Mouse (Mus musculus) kidney, embryonic 15.5 days (tissue): ENCODE results near the gene Mertk. TPM values are rescaled to one million over a fixed set of nuclear protein-coding genes. Genes with fewer than 3 reads are reported as not detected.

ENCODE experiments used
- ATAC-seq: fragments of 200-750 bp; cut with Nextera tagmentation; replicated peaks from 2 replicates; pipeline ENCODE4 v1.8.0; 2017; ENCODE audit warnings: moderate TSS enrichment; ENCODE audit not compliant: low FRiP score
- H3K27ac ChIP-seq: fragments of 300-500 bp; sonication (generic); 2 replicates; pipeline ENCODE4 v1.5.1; 2015; ENCODE audit warnings: mild to moderate bottlenecking, inconsistent platforms
- H3K27me3 ChIP-seq: fragments of 300-500 bp; sonication (generic); 2 replicates; pipeline ENCODE4 v1.6.1; 2015; ENCODE audit warnings: inconsistent platforms
- H3K36me3 ChIP-seq: fragments of 300-500 bp; sonication (generic); 2 replicates; pipeline ENCODE4 v1.6.1; 2015; ENCODE audit warnings: inconsistent platforms
- H3K4me1 ChIP-seq: fragments of 300-500 bp; sonication (generic); 2 replicates; pipeline ENCODE4 v1.6.1; 2015; ENCODE audit warnings: inconsistent platforms
- H3K4me2 ChIP-seq: fragments of 300-500 bp; sonication (generic); 2 replicates; pipeline ENCODE4 v1.6.1; 2015; ENCODE audit warnings: moderate library complexity, mild to moderate bottlenecking, inconsistent platforms
- H3K4me3 ChIP-seq: fragments of 300-500 bp; sonication (generic); replicated peaks from 2 replicates; pipeline ENCODE4 v1.5.1; 2015; ENCODE audit warnings: mild to moderate bottlenecking, inconsistent platforms
- H3K9ac ChIP-seq: fragments of 300-500 bp; sonication (generic); 2 replicates; pipeline ENCODE4 v1.6.1; 2015; ENCODE audit warnings: mild to moderate bottlenecking, inconsistent platforms
- H3K9me3 ChIP-seq: fragments of 300-500 bp; sonication (generic); replicated peaks from 2 replicates; pipeline ENCODE4 v1.6.1; 2016; ENCODE audit warnings: inconsistent platforms
- WGBS: fragments of 180-500 bp; shearing (Covaris S2); methylation state at CpG from one replicate; pipeline ENCODE4 v1.1.7; 2015; ENCODE audit warnings: mixed read lengths; 5-methylcytosine and 5-hydroxymethylcytosine counted together
- polyA plus RNA-seq: library from polyadenylated mRNA; unstranded; fragments of >200 nt; fragmentation: Nextera tagmentation; extraction: Ambion mirVana; gene quantifications from 2 replicates; pipeline ENCODE4 v1.2.1, GENCODE M21; 2015

The Mertk gene
- polyA plus RNA-seq, 1 experiment from 2014 or later: 11.7 TPM

GRCm38 (mm10) chr2:128771750-128772338 is 73.1 kb downstream of the Mertk start:
- ATAC-seq: no peak
- no peaks in the 10 kb centered on the region for H3K27me3 ChIP-seq
- 94% methylated on average over 7 of the region's 7 CpGs for WGBS
- no peak overlapping the region for H3K4me2 ChIP-seq
- no peak overlapping the region for H3K4me3 ChIP-seq
- H3K27ac ChIP-seq: no peak overlapping the region
- H3K9ac ChIP-seq: no peak overlapping the region
- H3K36me3 ChIP-seq: peaks cover 27% of the 10 kb centered on the region
- H3K9me3 ChIP-seq: no peaks in the 10 kb centered on the region
- no peaks in the 10 kb centered on the region for H3K4me1 ChIP-seq

- peaks cover 41% of the 10 kb centered on the region for H3K36me3 ChIP-seq
- WGBS: 89% methylated on average over 5 of the region's 5 CpGs
- H3K4me2 ChIP-seq: no peak overlapping the region
- no peaks in the 10 kb centered on the region for H3K27me3 ChIP-seq
- H3K4me1 ChIP-seq: no peaks in the 10 kb centered on the region
- no peak overlapping the region for H3K27ac ChIP-seq
- no peak for ATAC-seq
- no peak overlapping the region for H3K4me3 ChIP-seq
- H3K9me3 ChIP-seq: no peaks in the 10 kb centered on the region
- no peak overlapping the region for H3K9ac ChIP-seq
Observed at GRCm38 (mm10) chr2:128782231-128782630, 83.5 kb downstream of the Mertk start.

GRCm38 (mm10) chr2:128783660-128784345 is 85.0 kb downstream of the Mertk start:
- H3K9me3 ChIP-seq: no peaks in the 10 kb centered on the region
- H3K4me2 ChIP-seq: no peak overlapping the region
- WGBS: 76% methylated on average over 10 of the region's 10 CpGs
- no peak overlapping the region for H3K9ac ChIP-seq
- H3K4me1 ChIP-seq: no peaks in the 10 kb centered on the region
- peaks cover 36% of the 10 kb centered on the region for H3K36me3 ChIP-seq
- H3K27ac ChIP-seq: no peak overlapping the region
- ATAC-seq: 0 out of 2 replicates have a peak, but pooled peaks have one; percentile 9
- H3K27me3 ChIP-seq: no peaks in the 10 kb centered on the region
- H3K4me3 ChIP-seq: no peak overlapping the region

- no peaks in the 10 kb centered on the region for H3K4me1 ChIP-seq
- peaks cover 30% of the 10 kb centered on the region for H3K36me3 ChIP-seq
- ATAC-seq: no peak
- H3K9me3 ChIP-seq: no peaks in the 10 kb centered on the region
- no peak overlapping the region for H3K9ac ChIP-seq
- 92% methylated on average over 7 of the region's 7 CpGs for WGBS
- no peak overlapping the region for H3K27ac ChIP-seq
- H3K4me2 ChIP-seq: no peak overlapping the region
- H3K4me3 ChIP-seq: no peak overlapping the region
- no peaks in the 10 kb centered on the region for H3K27me3 ChIP-seq
Observed at GRCm38 (mm10) chr2:128784814-128785213, 86.1 kb downstream of the Mertk start.

GRCm38 (mm10) chr2:128786341-128786740 is 87.6 kb downstream of the Mertk start:
- no peak for ATAC-seq
- Histone ChIP-seq H3K4me1 (no peaks in the 10 kb centered on the region), H3K36me3 (peaks cover 31% of the 10 kb centered on the region), H3K4me2 (no peak overlapping the region), H3K9me3 (no peaks in the 10 kb centered on the region), H3K27me3 (no peaks in the 10 kb centered on the region), H3K4me3 (no peak overlapping the region), H3K9ac (no peak overlapping the region), H3K27ac (no peak overlapping the region)
- 88% methylated on average over 5 of the region's 5 CpGs for WGBS

- H3K36me3 ChIP-seq: peaks cover 32% of the 10 kb centered on the region
- H3K4me3 ChIP-seq: no peak overlapping the region
- H3K9me3 ChIP-seq: no peaks in the 10 kb centered on the region
- H3K27me3 ChIP-seq: no peaks in the 10 kb centered on the region
- no peak for ATAC-seq
- no peak overlapping the region for H3K4me2 ChIP-seq
- no peak overlapping the region for H3K9ac ChIP-seq
- 59% methylated on average over 1 of the region's 1 CpGs for WGBS
- H3K27ac ChIP-seq: no peak overlapping the region
- H3K4me1 ChIP-seq: no peaks in the 10 kb centered on the region
Observed at GRCm38 (mm10) chr2:128786795-128787194, 88.0 kb downstream of the Mertk start.

GRCm38 (mm10) chr2:128787805-128788204 is 89.0 kb downstream of the Mertk start:
- no peaks in the 10 kb centered on the region for H3K4me1 ChIP-seq
- H3K9me3 ChIP-seq: no peaks in the 10 kb centered on the region
- H3K4me2 ChIP-seq: no peak overlapping the region
- H3K9ac ChIP-seq: no peak overlapping the region
- peaks cover 39% of the 10 kb centered on the region for H3K36me3 ChIP-seq
- no peaks in the 10 kb centered on the region for H3K27me3 ChIP-seq
- H3K27ac ChIP-seq: no peak overlapping the region
- whole genome bisulfite sequencing: 91% methylated on average over 3 of the region's 3 CpGs
- ATAC-seq: no peak
- no peak overlapping the region for H3K4me3 ChIP-seq

GRCm38 (mm10) chr2:128790875-128791614 is 92.3 kb downstream of the Mertk start:
- H3K9ac ChIP-seq: no peak overlapping the region
- H3K4me1 ChIP-seq: no peaks in the 10 kb centered on the region
- ATAC-seq: no peak
- no peak overlapping the region for H3K4me2 ChIP-seq
- no peak overlapping the region for H3K4me3 ChIP-seq
- H3K27ac ChIP-seq: no peak overlapping the region
- H3K27me3 ChIP-seq: no peaks in the 10 kb centered on the region
- 86% methylated on average over 11 of the region's 11 CpGs for WGBS
- peaks cover 52% of the 10 kb centered on the region for H3K36me3 ChIP-seq
- no peaks in the 10 kb centered on the region for H3K9me3 ChIP-seq

GRCm38 (mm10) chr2:128793958-128794357 is 95.2 kb downstream of the Mertk start:
- H3K36me3 ChIP-seq: peaks cover 70% of the 10 kb centered on the region
- no peaks in the 10 kb centered on the region for H3K9me3 ChIP-seq
- WGBS: 86% methylated on average over 6 of the region's 6 CpGs
- H3K4me3 ChIP-seq: no peak overlapping the region
- H3K4me1 ChIP-seq: no peaks in the 10 kb centered on the region
- H3K9ac ChIP-seq: no peak overlapping the region
- H3K27ac ChIP-seq: no peak overlapping the region
- H3K27me3 ChIP-seq: no peaks in the 10 kb centered on the region
- H3K4me2 ChIP-seq: no peak overlapping the region
- no peak for ATAC-seq

GRCm38 (mm10) chr2:128796463-128796862 is 97.7 kb downstream of the Mertk start:
- WGBS: 66% methylated on average over 6 of the region's 6 CpGs

GRCm38 (mm10) chr2:128803441-128803840 is 104.7 kb downstream of the Mertk start:
- Histone ChIP-seq H3K36me3 (peaks cover 42% of the 10 kb centered on the region), H3K9me3 (no peaks in the 10 kb centered on the region), H3K4me1 (no peaks in the 10 kb centered on the region), H3K27me3 (no peaks in the 10 kb centered on the region), H3K4me3 (no peak overlapping the region), H3K27ac (no peak overlapping the region), H3K9ac (no peak overlapping the region), H3K4me2 (no peak overlapping the region)
- WGBS: 91% methylated on average over 4 of the region's 4 CpGs
- ATAC-seq: no peak

More at GRCm38 (mm10) chr2:128796463-128796862, 97.7 kb downstream of the Mertk start:
- no peak overlapping the region for H3K9ac ChIP-seq
- H3K4me1 ChIP-seq: no peaks in the 10 kb centered on the region
- H3K27me3 ChIP-seq: no peaks in the 10 kb centered on the region
- no peak overlapping the region for H3K4me2 ChIP-seq
- H3K9me3 ChIP-seq: no peaks in the 10 kb centered on the region
- ATAC-seq: no peak
- H3K4me3 ChIP-seq: no peak overlapping the region
- H3K27ac ChIP-seq: no peak overlapping the region
- H3K36me3 ChIP-seq: peaks cover 84% of the 10 kb centered on the region

- WGBS: 65% methylated on average over 4 of the region's 4 CpGs
- Histone ChIP-seq H3K27ac (no peak overlapping the region), H3K36me3 (peaks cover 24% of the 10 kb centered on the region), H3K4me3 (no peak overlapping the region), H3K4me2 (no peak overlapping the region), H3K27me3 (no peaks in the 10 kb centered on the region), H3K4me1 (no peaks in the 10 kb centered on the region), H3K9me3 (no peaks in the 10 kb centered on the region), H3K9ac (no peak overlapping the region)
- no peak for ATAC-seq
Observed at GRCm38 (mm10) chr2:128805341-128805740, 106.6 kb downstream of the Mertk start.
